Mouse (Mus musculus): ENCODE measurements around the gene Cdc42bpa. TPM values are rescaled to one million over a fixed set of nuclear protein-coding genes. Genes with fewer than 3 reads are reported as not detected.
A peak's percentile ranks its signal among the peaks of the same experiment; 100 is the strongest.

Gene Cdc42bpa
- polyA plus RNA-seq, 1 experiment from 2014 or later = 22.2 TPM

DNA sequence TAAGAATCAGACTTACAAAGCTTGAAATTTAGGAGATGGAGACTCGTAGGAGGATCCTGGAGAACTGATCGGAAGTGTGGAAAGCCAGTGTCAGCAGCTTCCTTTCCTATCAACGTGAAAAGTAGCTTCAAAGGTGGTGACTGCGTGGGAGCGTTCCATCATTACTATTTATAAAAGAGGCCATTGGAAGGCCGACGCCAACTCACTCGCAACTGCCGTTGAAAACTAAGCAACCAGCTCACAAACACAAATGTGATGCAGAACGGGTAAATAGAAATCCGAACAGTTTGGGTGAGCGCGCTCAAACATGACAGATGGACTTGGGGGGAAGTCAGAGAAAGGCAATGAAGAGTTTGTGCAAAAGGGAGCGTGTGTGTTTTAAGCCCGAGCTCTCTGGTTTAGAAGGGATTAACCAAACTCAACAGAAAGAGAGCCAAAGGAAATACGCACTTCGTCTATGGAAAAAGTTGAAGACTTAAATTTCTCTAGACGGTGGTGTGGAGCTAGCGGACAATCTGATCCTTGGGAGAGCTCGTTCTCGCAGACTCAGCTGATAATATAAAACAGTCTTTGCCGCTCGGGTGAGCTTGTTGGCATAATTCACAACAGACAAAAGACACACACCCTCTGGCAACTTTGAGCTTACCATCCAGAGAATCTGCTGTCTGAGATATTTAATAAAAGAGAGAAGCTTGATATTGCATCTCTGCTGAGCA, 20.0 kb upstream of the Cdc42bpa start:
- Histone ChIP-seq H3K4me3 (no peak overlapping the region), H3K36me3 (no peaks in the 10 kb centered on the region), H3K4me1 (no peaks in the 10 kb centered on the region), H3K9ac (replicated peaks) (no peak overlapping the region), H3K27me3 (no peaks in the 10 kb centered on the region), H3K4me2 (replicated peaks) (no peak overlapping the region), H3K27ac (replicated peaks) (no peak overlapping the region), H3K9me3 (no peaks in the 10 kb centered on the region)
- 79% methylated on average over 23 of the region's 23 CpGs for WGBS
- no peak for ATAC-seq (ENCODE audit: low FRiP score, low read depth)

- no peak overlapping the region for H3K4me2 ChIP-seq (replicated peaks)
- H3K9ac ChIP-seq (replicated peaks) = no peak overlapping the region
- H3K36me3 ChIP-seq = no peaks in the 10 kb centered on the region
- H3K4me3 ChIP-seq = no peak overlapping the region
- no peaks in the 10 kb centered on the region for H3K27me3 ChIP-seq
- no peaks in the 10 kb centered on the region for H3K4me1 ChIP-seq
- H3K9me3 ChIP-seq = no peaks in the 10 kb centered on the region
- no peak overlapping the region for H3K27ac ChIP-seq (replicated peaks)
- 87% methylated on average over 14 of the region's 14 CpGs for WGBS
- ATAC-seq (ENCODE audit: low FRiP score, low read depth) = no peak
These were observed 19.4 kb upstream of the Cdc42bpa start for GRCm38 (mm10) chr1:179940787-179941352.

DNA sequence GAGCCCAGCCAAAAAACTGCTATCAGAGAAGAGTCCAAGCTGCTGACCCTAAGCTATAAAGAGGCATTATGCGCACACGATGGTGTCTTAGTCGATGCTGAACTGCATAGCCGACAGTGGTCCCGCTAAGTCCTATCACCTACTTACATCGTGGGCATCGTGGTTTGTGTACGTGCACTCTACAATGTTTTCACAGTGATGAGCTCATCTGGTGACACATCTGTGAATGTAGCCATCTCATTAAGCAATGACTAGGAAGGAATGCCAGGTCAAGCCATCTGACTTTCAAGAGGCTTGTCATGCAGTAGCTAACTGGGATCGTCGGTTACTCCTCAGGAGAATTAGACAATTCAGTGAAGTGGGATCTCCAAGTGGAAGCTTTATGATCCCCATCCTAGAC, 15.3 kb upstream of the Cdc42bpa start:
- Histone ChIP-seq H3K4me1 (no peaks in the 10 kb centered on the region), H3K27ac (replicated peaks) (no peak overlapping the region), H3K27me3 (no peaks in the 10 kb centered on the region), H3K4me3 (no peak overlapping the region), H3K9me3 (no peaks in the 10 kb centered on the region), H3K9ac (replicated peaks) (no peak overlapping the region), H3K36me3 (no peaks in the 10 kb centered on the region), H3K4me2 (replicated peaks) (no peak overlapping the region)
- 90% methylated on average over 10 of the region's 10 CpGs for WGBS
- ATAC-seq (ENCODE audit: low FRiP score, low read depth) = no peak

DNA sequence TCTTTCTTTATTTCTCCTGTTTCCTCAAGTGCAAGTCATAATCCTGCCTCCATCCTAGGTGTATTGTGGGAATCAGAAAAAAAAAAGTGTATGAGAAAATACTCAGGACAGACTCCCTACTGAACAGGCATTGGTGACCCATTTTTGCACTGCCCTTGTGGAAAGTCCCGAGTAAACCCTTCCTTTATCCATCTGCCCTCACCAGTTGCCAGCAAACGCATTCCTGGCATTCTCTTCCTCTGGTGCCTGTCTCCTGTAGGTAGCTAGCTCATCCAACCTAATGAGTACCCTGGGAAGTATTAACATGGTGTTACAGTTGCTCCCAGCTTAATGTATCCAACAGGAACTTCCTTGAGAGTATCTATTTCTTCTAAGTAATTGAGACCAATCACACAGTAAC, 13.7 kb upstream of the Cdc42bpa start:
- Histone ChIP-seq H3K4me1 (peaks cover 2% of the 10 kb centered on the region; the same call in 1 of the 2 replicates), H3K9ac (replicated peaks) (no peak overlapping the region), H3K27ac (replicated peaks) (no peak overlapping the region), H3K36me3 (no peaks in the 10 kb centered on the region), H3K4me2 (replicated peaks) (no peak overlapping the region), H3K4me3 (no peak overlapping the region), H3K9me3 (no peaks in the 10 kb centered on the region), H3K27me3 (no peaks in the 10 kb centered on the region)
- WGBS = 58% methylated on average over 2 of the region's 2 CpGs
- ATAC-seq (ENCODE audit: low FRiP score, low read depth) = no peak

DNA sequence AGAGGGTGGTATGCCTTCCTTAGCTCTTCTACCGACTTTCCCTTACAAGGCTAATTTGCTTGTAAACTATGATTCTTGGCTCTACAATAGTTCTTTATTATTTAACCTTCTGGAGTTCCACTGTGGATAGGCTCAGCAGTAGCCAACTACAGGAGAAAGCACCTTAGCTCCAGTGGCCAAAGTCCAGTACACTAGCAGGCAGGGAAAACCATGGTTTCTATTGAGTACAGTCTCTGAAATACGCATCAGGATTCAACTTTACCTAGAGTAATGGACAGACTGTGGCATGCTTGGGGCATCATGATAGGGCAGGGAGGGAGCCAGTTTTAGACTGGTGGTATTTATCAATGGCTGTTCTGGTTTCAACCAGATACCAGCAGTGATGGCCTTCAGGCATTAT, 12.6 kb upstream of the Cdc42bpa start:
- H3K36me3 ChIP-seq = no peaks in the 10 kb centered on the region
- no peak overlapping the region for H3K9ac ChIP-seq (replicated peaks)
- no peak overlapping the region for H3K4me3 ChIP-seq
- WGBS = 90% methylated on average over 2 of the region's 2 CpGs
- peaks cover 4% of the 10 kb centered on the region; the same call in 1 of the 2 replicates for H3K4me1 ChIP-seq
- no peaks in the 10 kb centered on the region for H3K27me3 ChIP-seq
- H3K9me3 ChIP-seq = no peaks in the 10 kb centered on the region
- H3K27ac ChIP-seq (replicated peaks) = no peak overlapping the region
- no peak overlapping the region for H3K4me2 ChIP-seq (replicated peaks)
- no peak for ATAC-seq (ENCODE audit: low FRiP score, low read depth)

DNA sequence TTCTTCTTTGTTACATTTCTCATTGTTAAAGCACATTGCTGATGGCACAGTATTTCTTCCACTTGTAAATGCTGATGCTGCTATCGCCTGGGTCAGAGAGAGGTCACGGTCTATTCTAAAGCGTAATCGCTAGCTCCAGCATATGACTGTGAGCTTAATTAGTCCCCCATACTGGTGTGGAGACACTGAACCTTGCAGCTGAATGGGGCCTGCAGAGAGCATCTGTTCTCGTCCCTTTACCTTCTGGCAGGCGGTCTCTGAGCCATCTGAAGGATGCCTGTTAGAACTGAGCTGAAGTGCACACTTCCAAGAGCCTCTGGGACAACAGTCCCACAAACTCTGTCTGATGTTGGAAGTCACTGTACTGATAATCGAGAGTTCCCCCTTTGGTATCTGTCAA, 8.7 kb upstream of the Cdc42bpa start:
- 57% methylated on average over 7 of the region's 7 CpGs for WGBS
- Histone ChIP-seq H3K9ac (replicated peaks) (no peak overlapping the region), H3K9me3 (no peaks in the 10 kb centered on the region), H3K4me2 (replicated peaks) (no peak overlapping the region), H3K4me1 (peaks cover 4% of the 10 kb centered on the region; the same call in 1 of the 2 replicates), H3K27me3 (peaks cover 4% of the 10 kb centered on the region; the same call in 1 of the 2 replicates), H3K4me3 (no peak overlapping the region), H3K36me3 (no peaks in the 10 kb centered on the region), H3K27ac (replicated peaks) (no peak overlapping the region)
- ATAC-seq (ENCODE audit: low FRiP score, low read depth) = no peak

- H3K9me3 ChIP-seq = no peaks in the 10 kb centered on the region
- H3K27ac ChIP-seq (replicated peaks) = no peak overlapping the region
- peaks cover 4% of the 10 kb centered on the region; the same call in 1 of the 2 replicates for H3K4me1 ChIP-seq
- WGBS = 78% methylated on average over 3 of the region's 3 CpGs
- H3K4me3 ChIP-seq = no peak overlapping the region
- H3K4me2 ChIP-seq (replicated peaks) = no peak overlapping the region
- peaks cover 4% of the 10 kb centered on the region; the same call in 1 of the 2 replicates for H3K27me3 ChIP-seq
- no peak overlapping the region for H3K9ac ChIP-seq (replicated peaks)
- ATAC-seq (ENCODE audit: low FRiP score, low read depth) = no peak
- no peaks in the 10 kb centered on the region for H3K36me3 ChIP-seq
These were observed 7.0 kb upstream of the Cdc42bpa start for GRCm38 (mm10) chr1:179953251-179953650.

- H3K4me3 ChIP-seq = no peak overlapping the region
- H3K27ac ChIP-seq (replicated peaks) = no peak overlapping the region
- peaks cover 17% of the 10 kb centered on the region for H3K4me1 ChIP-seq
- WGBS = 51% methylated on average over 3 of the region's 3 CpGs
- H3K27me3 ChIP-seq = peaks cover 4% of the 10 kb centered on the region; the same call in 1 of the 2 replicates
- H3K9me3 ChIP-seq = no peaks in the 10 kb centered on the region
- no peak overlapping the region for H3K9ac ChIP-seq (replicated peaks)
- H3K36me3 ChIP-seq = no peaks in the 10 kb centered on the region
- ATAC-seq (ENCODE audit: low FRiP score, low read depth) = no peak
- H3K4me2 ChIP-seq (replicated peaks) = no peak overlapping the region
These were observed 2.8 kb upstream of the Cdc42bpa start for GRCm38 (mm10) chr1:179957431-179957830.

GRCm38 (mm10) chr1:179958871-179959720, 1.2 kb upstream of the Cdc42bpa start:
- WGBS = 5% methylated on average over 41 of the region's 41 CpGs
- Histone ChIP-seq H3K4me3 (peak overlapping the region; percentile 87), H3K4me2 (replicated peaks) (peak overlapping the region; percentile 77), H3K9me3 (no peaks in the 10 kb centered on the region), H3K27me3 (no peaks in the 10 kb centered on the region; the same call in 1 of the 2 replicates), H3K36me3 (no peaks in the 10 kb centered on the region), H3K27ac (replicated peaks) (peak overlapping the region; percentile 94), H3K4me1 (peaks cover 20% of the 10 kb centered on the region), H3K9ac (replicated peaks) (peak overlapping the region; percentile 93)
- no peak for ATAC-seq (ENCODE audit: low FRiP score, low read depth)

DNA sequence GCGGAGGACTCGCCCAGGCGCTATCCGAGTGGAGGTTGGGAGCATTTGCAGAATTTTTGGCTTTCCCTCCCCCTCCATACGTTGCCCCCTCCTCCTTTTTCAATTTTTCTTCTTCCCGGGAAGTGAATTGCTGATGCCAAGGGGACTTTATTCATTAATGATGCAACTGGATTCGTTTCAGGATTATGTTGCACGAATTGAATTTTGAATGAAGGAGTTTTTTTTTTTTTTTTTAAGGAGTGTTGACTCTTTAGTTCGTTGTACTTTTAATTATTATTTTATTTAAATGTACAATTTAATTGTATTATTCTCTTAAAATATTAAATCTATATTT, 238 bp downstream of the Cdc42bpa start:
- peak overlapping the region; percentile 94 for H3K27ac ChIP-seq (replicated peaks)
- H3K4me1 ChIP-seq = peaks cover 20% of the 10 kb centered on the region
- peak overlapping the region; percentile 87 for H3K4me3 ChIP-seq
- peak overlapping the region; percentile 93 for H3K9ac ChIP-seq (replicated peaks)
- under 1% methylated on average over 9 of the region's 9 CpGs for WGBS
- H3K9me3 ChIP-seq = no peaks in the 10 kb centered on the region
- no peaks in the 10 kb centered on the region for H3K36me3 ChIP-seq
- H3K27me3 ChIP-seq = no peaks in the 10 kb centered on the region
- H3K4me2 ChIP-seq (replicated peaks) = peak overlapping the region; percentile 77
- ATAC-seq (ENCODE audit: low FRiP score, low read depth) = no peak

GRCm38 (mm10) chr1:179960882-179961698, 818 bp downstream of the Cdc42bpa start:
- Histone ChIP-seq H3K4me1 (peaks cover 20% of the 10 kb centered on the region), H3K9ac (replicated peaks) (peak overlapping the region; percentile 50), H3K4me3 (peak overlapping the region; percentile 87), H3K27ac (replicated peaks) (no peak overlapping the region), H3K9me3 (no peaks in the 10 kb centered on the region), H3K4me2 (replicated peaks) (peak overlapping the region; percentile 77), H3K27me3 (no peaks in the 10 kb centered on the region), H3K36me3 (no peaks in the 10 kb centered on the region)
- 4% methylated on average over 16 of the region's 16 CpGs for WGBS
- no peak for ATAC-seq (ENCODE audit: low FRiP score, low read depth)
